In the genomic region with DNA sequence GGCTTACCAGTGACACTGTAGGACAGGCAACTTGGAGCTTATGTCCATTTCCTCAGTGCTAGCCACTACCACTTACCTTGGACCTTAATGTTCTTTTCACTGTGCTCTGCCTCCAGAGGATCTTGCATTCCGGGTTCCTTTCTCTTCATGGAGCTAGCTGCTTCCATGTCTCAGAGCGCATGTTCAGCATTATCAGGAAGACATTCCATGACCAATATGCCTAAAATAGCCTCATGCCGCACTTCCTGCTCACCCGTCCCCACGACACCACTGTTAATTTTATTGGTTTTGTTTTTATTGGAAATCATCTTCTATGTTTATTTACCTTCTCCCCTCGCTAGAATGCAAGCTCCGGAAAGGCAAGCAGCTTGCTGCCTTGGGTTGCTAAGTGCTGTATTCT, we compare ENCODE assay signal across 13 mouse cellular contexts. TPM values are rescaled to one million over a fixed set of nuclear protein-coding genes. Genes with fewer than 3 reads are reported as not detected.
DNase-seq lines count a peak whose midpoint lies in the region; ATAC-seq lines count a peak whose summit lies in the region.
"Had no signal": no experiment of that assay in that cellular context is flagged by ENCODE, and none has a peak within 500 bp of the region (broad histone marks: within the 10 kb centered on the region; RNA-seq: fewer than 3 reads in every experiment).

No protein-coding gene starts in this region.

- H3K4me2 ChIP-seq in hindbrain, embryonic 13.5 days: 0 out of 2 replicates have a peak overlapping the region, but pooled peaks have one; percentile 0
- no peak overlapping the region for H3K4me2 ChIP-seq in hindbrain, embryonic 11.5 days (replicated peaks; ENCODE audit: low read depth, low read length)
- peak overlapping the region; percentile 6; the same call in 1 of the 2 replicates for H3K4me2 ChIP-seq in neural tube, embryonic 13.5 days
- H3K4me2 ChIP-seq in hindbrain, embryonic 16.5 days (ENCODE audit: low read length): peak overlapping the region; percentile 8
- H3K4me2 ChIP-seq: liver, embryonic 12.5 days; midbrain, embryonic 15.5 days had no signal

- H3K27ac ChIP-seq in hindbrain, embryonic 13.5 days: peak overlapping the region; percentile 9; the same call in 1 of the 2 replicates
- no peak overlapping the region for H3K27ac ChIP-seq in hindbrain, embryonic 11.5 days (ENCODE audit: low read depth, low read length)
- H3K27ac ChIP-seq in neural tube, embryonic 13.5 days (replicated peaks): no peak overlapping the region
- H3K27ac ChIP-seq in hindbrain, embryonic 16.5 days (ENCODE audit: low read depth, low read length): no peak overlapping the region
- H3K27ac ChIP-seq: liver, embryonic 12.5 days; midbrain, embryonic 15.5 days had no signal

- WGBS in hindbrain, embryonic 13.5 days: 70% methylated on average over 7 of the region's 7 CpGs
- 75% methylated on average over 7 of the region's 7 CpGs for WGBS in hindbrain, embryonic 11.5 days
- WGBS in neural tube, embryonic 13.5 days: 70% methylated on average over 7 of the region's 7 CpGs
- WGBS in hindbrain, embryonic 16.5 days: 66% methylated on average over 7 of the region's 7 CpGs

- no peak for ATAC-seq in hindbrain, embryonic 13.5 days (ENCODE audit: low FRiP score)
- no peak for ATAC-seq in hindbrain, embryonic 11.5 days (ENCODE audit: low FRiP score)
- ATAC-seq in neural tube, embryonic 13.5 days (ENCODE audit: low read depth): no peak
- ATAC-seq in hindbrain, embryonic 16.5 days: no peak
- ATAC-seq: intestine, postnatal 0 days; liver, embryonic 12.5 days; midbrain, embryonic 15.5 days had no signal

- H3K4me3 ChIP-seq in hindbrain, embryonic 13.5 days: no peak overlapping the region
- H3K4me3 ChIP-seq in hindbrain, embryonic 11.5 days (ENCODE audit: low read depth, low read length): no peak overlapping the region
- H3K4me3 ChIP-seq in neural tube, embryonic 13.5 days: no peak overlapping the region
- no peak overlapping the region for H3K4me3 ChIP-seq in hindbrain, embryonic 16.5 days (ENCODE audit: low read length)
- H3K4me3 ChIP-seq: liver, embryonic 12.5 days; midbrain, embryonic 15.5 days had no signal

- no peaks in the 10 kb centered on the region for H3K9me3 ChIP-seq in hindbrain, embryonic 13.5 days
- no peaks in the 10 kb centered on the region for H3K9me3 ChIP-seq in hindbrain, embryonic 11.5 days (ENCODE audit: control insufficient read depth, low read length)
- H3K9me3 ChIP-seq in neural tube, embryonic 13.5 days: no peaks in the 10 kb centered on the region
- H3K9me3 ChIP-seq in hindbrain, embryonic 16.5 days (ENCODE audit: control insufficient read depth, low read length): no peaks in the 10 kb centered on the region
- H3K9me3 ChIP-seq: liver, embryonic 12.5 days; midbrain, embryonic 15.5 days had no signal

- DNase-seq in hindbrain, embryonic 11.5 days (ENCODE audit: low spot score): no peak
- DNase-seq in neural tube, embryonic 10.5 days (ENCODE audit: extremely low spot score, low spot score): no peak
- peak; percentile 22 to 37 for DNase-seq in kidney, postnatal 36 days
- no peak for DNase-seq in spleen, postnatal 14 days (ENCODE audit: low spot score in 2 of 2)
- DNase-seq in right cerebral cortex, postnatal 14 days: no peak
- DNase-seq: thymus, adult 2 months had no signal

- H3K27me3 ChIP-seq in hindbrain, embryonic 13.5 days: no peaks in the 10 kb centered on the region
- H3K27me3 ChIP-seq in hindbrain, embryonic 11.5 days (ENCODE audit: control insufficient read depth, insufficient read depth, low read length): no peaks in the 10 kb centered on the region
- no peaks in the 10 kb centered on the region for H3K27me3 ChIP-seq in neural tube, embryonic 13.5 days
- H3K27me3 ChIP-seq in hindbrain, embryonic 16.5 days (replicated peaks; ENCODE audit: control insufficient read depth, insufficient read depth, low read length): no peaks in the 10 kb centered on the region
- H3K27me3 ChIP-seq: midbrain, embryonic 15.5 days had no signal

- H3K36me3 ChIP-seq in hindbrain, embryonic 13.5 days: no peaks in the 10 kb centered on the region
- H3K36me3 ChIP-seq in hindbrain, embryonic 11.5 days (ENCODE audit: control insufficient read depth, insufficient read depth, low read length): no peaks in the 10 kb centered on the region
- H3K36me3 ChIP-seq in neural tube, embryonic 13.5 days: no peaks in the 10 kb centered on the region
- H3K36me3 ChIP-seq in hindbrain, embryonic 16.5 days (ENCODE audit: control insufficient read depth, insufficient read depth, low read length): no peaks in the 10 kb centered on the region
- H3K36me3 ChIP-seq: G1E; liver, embryonic 12.5 days; midbrain, embryonic 15.5 days had no signal

- no peak overlapping the region for H3K9ac ChIP-seq in hindbrain, embryonic 13.5 days
- H3K9ac ChIP-seq in hindbrain, embryonic 11.5 days (ENCODE audit: low read depth, low read length): no peak overlapping the region
- H3K9ac ChIP-seq in neural tube, embryonic 13.5 days: no peak overlapping the region
- H3K9ac ChIP-seq in hindbrain, embryonic 16.5 days (ENCODE audit: low read depth, low read length): no peak overlapping the region
- H3K9ac ChIP-seq: liver, embryonic 12.5 days; midbrain, embryonic 15.5 days had no signal

- H3K4me1 ChIP-seq in hindbrain, embryonic 13.5 days (replicated peaks): peaks cover 12% of the 10 kb centered on the region; the same call in 1 of the 2 replicates
- no peaks in the 10 kb centered on the region for H3K4me1 ChIP-seq in hindbrain, embryonic 11.5 days (replicated peaks; ENCODE audit: control insufficient read depth, insufficient read depth, low read length)
- peaks cover 12% of the 10 kb centered on the region; the same call in 1 of the 2 replicates for H3K4me1 ChIP-seq in neural tube, embryonic 13.5 days (replicated peaks)
- no peaks in the 10 kb centered on the region for H3K4me1 ChIP-seq in hindbrain, embryonic 16.5 days (ENCODE audit: control insufficient read depth, insufficient read depth, low read depth, low read length)
- H3K4me1 ChIP-seq: midbrain, embryonic 15.5 days had no signal

RNA-seq across cellular contexts. Expression of a gene that starts 21.9 kb away (rescaled TPM):
- 35.0 and 36.2 TPM in 2 replicates for polyA plus RNA-seq in hindbrain, embryonic 13.5 days (2015; fragmentation: Nextera tagmentation; extraction: Ambion mirVana)
- 66.0 and 67.5 TPM in 2 replicates for polyA plus RNA-seq in hindbrain, embryonic 11.5 days (2014; fragmentation: Nextera tagmentation; extraction: Ambion mirVana)
- polyA plus RNA-seq in neural tube, embryonic 13.5 days (2015; fragmentation: Nextera tagmentation; extraction: Ambion mirVana): 35.1 and 35.2 TPM in 2 replicates
- polyA plus RNA-seq in hindbrain, embryonic 16.5 days (2015; fragmentation: Nextera tagmentation; extraction: Ambion mirVana): 28.1 and 37.7 TPM in 2 replicates

RNA-seq across cellular contexts. Expression of a gene that starts 24.5 kb away (rescaled TPM):
- polyA plus RNA-seq in hindbrain, embryonic 13.5 days (2015; fragmentation: Nextera tagmentation; extraction: Ambion mirVana): 45.9 and 49.4 TPM in 2 replicates
- 71.6 and 88.1 TPM in 2 replicates for polyA plus RNA-seq in hindbrain, embryonic 11.5 days (2014; fragmentation: Nextera tagmentation; extraction: Ambion mirVana)
- 45.5 and 49.6 TPM in 2 replicates for polyA plus RNA-seq in neural tube, embryonic 13.5 days (2015; fragmentation: Nextera tagmentation; extraction: Ambion mirVana)
- 40.2 and 45.6 TPM in 2 replicates for polyA plus RNA-seq in hindbrain, embryonic 16.5 days (2015; fragmentation: Nextera tagmentation; extraction: Ambion mirVana)

Comparison
In these comparisons a context has a peak if more than half of its experiments do, and no peak if none do; other contexts are left out.
1. DNase-seq: peak in kidney, postnatal 36 days (2 of 2); none in hindbrain, embryonic 11.5 days (single experiment), neural tube, embryonic 10.5 days (single experiment), spleen, postnatal 14 days (0 of 2) and right cerebral cortex, postnatal 14 days (single experiment).